Mouse (Mus musculus) megakaryocyte, embryonic 14.5 days (primary cell): Measurements from ENCODE around the gene Popdc3.

Experiments used
- FLI1 ChIP-seq: IDR thresholded peaks from 2 replicates; pipeline ENCODE4 v1.6.1; 2012; ENCODE audit warnings: low read length, inconsistent platforms, mixed read lengths
- GATA1 ChIP-seq: IDR thresholded peaks from 3 replicates; pipeline ENCODE4 v1.6.1; 2012; ENCODE audit warnings: mixed read lengths, low read length, inconsistent platforms, borderline replicate concordance

DNA sequence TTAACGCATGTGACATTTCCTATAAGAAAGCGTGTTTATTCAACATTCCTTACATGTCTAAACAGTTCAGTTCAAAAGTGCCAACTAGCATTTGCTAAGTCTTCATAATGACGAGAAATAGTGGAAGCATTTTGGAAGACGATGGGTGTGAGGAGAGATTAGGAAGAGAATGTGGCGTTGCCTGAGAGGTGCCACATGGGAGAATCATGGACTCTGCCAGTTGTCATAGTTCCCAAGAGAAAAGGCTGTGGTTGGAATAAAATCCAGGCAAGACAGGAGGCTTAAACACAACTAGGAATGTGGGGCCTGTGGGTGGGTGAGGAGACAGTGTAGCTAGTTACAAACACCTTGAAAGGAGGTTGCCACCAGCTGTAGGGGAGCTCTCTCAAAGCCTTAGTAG, 127.3 kb downstream of the Popdc3 start:
- TF ChIP-seq GATA1: no peak
- TF ChIP-seq FLI1: no peak
